Mouse (Mus musculus): Measurements from ENCODE around the gene Ccdc148. TPM values are rescaled to one million over a fixed set of nuclear protein-coding genes. Genes with fewer than 3 reads are reported as not detected.

The Ccdc148 gene
- total and polyA plus RNA-seq, 3 experiments, result not detected

DNA sequence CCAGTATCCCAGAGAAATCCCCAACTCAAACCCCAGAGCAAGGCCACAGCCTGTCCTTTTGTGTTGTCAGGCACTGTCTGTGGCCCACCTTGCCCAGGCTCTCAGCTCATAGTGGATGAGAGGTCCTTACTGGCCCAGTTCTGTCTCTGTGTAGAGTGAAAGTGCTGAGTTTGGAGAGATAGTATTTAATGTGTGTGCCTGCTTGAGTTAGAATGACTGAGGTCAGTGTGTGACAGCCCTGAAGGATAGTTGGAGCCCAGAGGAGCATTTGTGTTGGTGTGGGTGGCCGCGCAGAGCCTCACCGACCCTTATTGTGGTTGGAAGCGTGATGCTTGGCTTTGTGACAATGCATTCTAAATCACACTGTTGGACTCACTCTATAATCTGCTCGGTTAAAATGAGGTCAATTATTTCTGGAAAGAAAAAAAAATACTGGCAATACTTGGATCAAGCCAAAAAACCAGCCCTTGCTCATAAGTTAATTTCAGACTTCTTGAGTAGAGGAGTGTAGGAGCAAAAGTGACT, 29.2 kb upstream of the Ccdc148 start:
- no peak overlapping the region for H3K9ac ChIP-seq (ENCODE audit: control insufficient read depth, low read depth, low read length, poor library complexity, severe bottlenecking)
- H3K79me2 ChIP-seq (ENCODE audit: control insufficient read depth, insufficient read depth, low read length, poor library complexity), result no peaks in the 10 kb centered on the region
- H3K4me3 ChIP-seq (ENCODE audit: control insufficient read depth in 1 of 2, insufficient read depth in 1 of 2, low read depth in 2 of 2, low read length in 2 of 2), result no peak overlapping the region
- no peaks in the 10 kb centered on the region for H3K27me3 ChIP-seq (ENCODE audit: control insufficient read depth in 1 of 2, insufficient read depth in 2 of 2, low read length in 2 of 2)
- H3K27ac ChIP-seq (ENCODE audit: control insufficient read depth, low read depth, low read length), result no peak overlapping the region
- TF ChIP-seq ELF1 (IDR thresholded peaks at IDR 0.05; ENCODE audit: low read depth, low read length) (no peak), RAD21 (IDR thresholded peaks at IDR 0.05; ENCODE audit: low read depth, low read length) (no peak)
- no peak for DNase-seq (ENCODE audit: low read depth, low spot score)
- no peaks in the 10 kb centered on the region for H3K36me3 ChIP-seq (ENCODE audit: control insufficient read depth in 1 of 2, insufficient read depth in 2 of 2, low read length in 2 of 2)
- no peaks in the 10 kb centered on the region for H3K9me3 ChIP-seq (replicated peaks; ENCODE audit: insufficient read depth, low read length)
- no peaks in the 10 kb centered on the region for H3K4me1 ChIP-seq (ENCODE audit: control insufficient read depth in 1 of 2, insufficient read depth in 2 of 2, low read length in 2 of 2)

DNA sequence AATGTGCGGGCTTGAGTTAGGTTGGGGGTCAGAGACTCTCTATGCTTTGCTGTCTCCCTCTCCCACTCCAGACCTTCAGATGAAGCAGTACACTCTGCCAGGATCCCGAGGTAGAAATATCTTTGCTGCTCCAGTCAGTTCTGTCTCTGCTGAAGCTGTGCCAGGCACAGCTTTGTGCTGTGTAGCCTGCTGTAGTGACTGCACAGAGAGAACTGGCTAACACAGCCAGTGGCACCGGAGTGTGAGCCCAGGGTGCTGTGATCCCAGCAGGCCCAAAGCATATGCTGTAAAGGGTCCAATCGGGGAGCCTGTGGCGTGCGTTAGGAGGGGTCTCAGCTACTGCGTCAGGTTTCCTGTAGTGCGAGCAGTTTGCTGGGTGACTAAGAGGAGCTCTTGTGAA, 27.8 kb upstream of the Ccdc148 start:
- no peak overlapping the region for H3K27ac ChIP-seq (ENCODE audit: control insufficient read depth, low read depth, low read length)

DNA sequence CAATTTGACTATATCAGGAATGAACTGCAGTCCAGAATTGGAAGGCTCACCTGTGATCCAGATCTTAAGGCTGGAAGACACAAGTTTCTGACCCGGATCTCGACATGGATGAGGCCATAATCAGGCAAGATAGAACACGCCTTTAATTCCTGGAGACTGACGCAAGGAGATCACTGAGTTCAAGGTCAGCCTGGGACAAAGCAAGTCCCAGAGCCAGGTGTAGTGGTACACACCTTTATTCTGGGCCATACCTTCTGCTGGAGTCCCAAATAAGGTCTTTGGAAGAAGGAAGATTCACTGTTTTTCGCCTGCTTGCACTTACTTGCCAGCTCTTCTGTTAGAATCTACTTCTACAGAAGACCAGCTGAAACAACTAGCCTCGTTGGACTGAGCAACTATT, 26.5 kb upstream of the Ccdc148 start:
- H3K9me3 ChIP-seq (replicated peaks; ENCODE audit: insufficient read depth, low read length), result no peaks in the 10 kb centered on the region
- H3K4me3 ChIP-seq (ENCODE audit: control insufficient read depth in 1 of 2, insufficient read depth in 1 of 2, low read depth in 2 of 2, low read length in 2 of 2), result no peak overlapping the region
- no peak for TF ChIP-seq ZNF384 (IDR thresholded peaks at IDR 0.05; ENCODE audit: low read depth, low read length)
- no peak for TF ChIP-seq HCFC1 (IDR thresholded peaks at IDR 0.05; ENCODE audit: low read depth, low read length)
- TF ChIP-seq UBTF (IDR thresholded peaks at IDR 0.05; ENCODE audit: borderline replicate concordance, insufficient read depth, low read depth, low read length), result no peak
- no peak for TF ChIP-seq MYB (IDR thresholded peaks at IDR 0.05; ENCODE audit: low read depth, low read length)
- no peak for TF ChIP-seq SMC3 (IDR thresholded peaks at IDR 0.05; ENCODE audit: low read depth, low read length)
- TF ChIP-seq MAZ (IDR thresholded peaks at IDR 0.05; ENCODE audit: low read depth, low read length), result no peak
- no peak for TF ChIP-seq MXI1 (IDR thresholded peaks at IDR 0.05; ENCODE audit: low read depth, low read length)
- no peak for TF ChIP-seq CHD1 (IDR thresholded peaks at IDR 0.05; ENCODE audit: low read depth, low read length)
- no peak for TF ChIP-seq RCOR1 (IDR thresholded peaks at IDR 0.05; ENCODE audit: low read depth, low read length)
- TF ChIP-seq TAL1 (IDR thresholded peaks at IDR 0.05; ENCODE audit: low read length), result no peak
- no peak for TF ChIP-seq USF1 (IDR thresholded peaks at IDR 0.05; ENCODE audit: low read depth, low read length)
- TF ChIP-seq SIN3A (IDR thresholded peaks at IDR 0.05; ENCODE audit: low read length), result no peak
- TF ChIP-seq GATA1 (IDR thresholded peaks at IDR 0.05; ENCODE audit: low read depth, low read length), result no peak
- no peak for TF ChIP-seq TBP (IDR thresholded peaks at IDR 0.05; ENCODE audit: low read depth, low read length)
- no peak for TF ChIP-seq RAD21 (IDR thresholded peaks at IDR 0.05; ENCODE audit: low read depth, low read length)
- TF ChIP-seq TCF12 (IDR thresholded peaks at IDR 0.05; ENCODE audit: low read depth, low read length), result no peak
- no peak for TF ChIP-seq KAT2A (conservative IDR thresholded peaks at IDR 0.05; ENCODE audit: low read depth, low read length)
- no peak overlapping the region for H3K27ac ChIP-seq (ENCODE audit: control insufficient read depth, low read depth, low read length)
- H3K27me3 ChIP-seq (ENCODE audit: control insufficient read depth in 1 of 2, insufficient read depth in 2 of 2, low read length in 2 of 2), result no peaks in the 10 kb centered on the region
- DNase-seq (ENCODE audit: low read depth, low spot score), result no peak
- H3K36me3 ChIP-seq (ENCODE audit: control insufficient read depth in 1 of 2, insufficient read depth in 2 of 2, low read length in 2 of 2), result no peaks in the 10 kb centered on the region
- H3K79me2 ChIP-seq (ENCODE audit: control insufficient read depth, insufficient read depth, low read length, poor library complexity), result no peaks in the 10 kb centered on the region
- H3K9ac ChIP-seq (ENCODE audit: control insufficient read depth, low read depth, low read length, poor library complexity, severe bottlenecking), result no peak overlapping the region
- no peaks in the 10 kb centered on the region for H3K4me1 ChIP-seq (ENCODE audit: control insufficient read depth in 1 of 2, insufficient read depth in 2 of 2, low read length in 2 of 2)

More for the DNA sequence above, 27.8 kb upstream of the Ccdc148 start:
- no peaks in the 10 kb centered on the region for H3K36me3 ChIP-seq (ENCODE audit: control insufficient read depth in 1 of 2, insufficient read depth in 2 of 2, low read length in 2 of 2)
- TF ChIP-seq POLR2A (IDR thresholded peaks at IDR 0.05; ENCODE audit: control insufficient read depth in 1 of 2, insufficient read depth in 1 of 2, low read depth in 1 of 2, low read length in 2 of 2, poor library complexity in 1 of 2) (no peak), POLR2AphosphoS2 (IDR thresholded peaks at IDR 0.05; ENCODE audit: low read length) (no peak), EP300 (IDR thresholded peaks at IDR 0.05; ENCODE audit: low read depth in 1 of 2, low read length in 2 of 2) (no peak), SMC3 (IDR thresholded peaks at IDR 0.05; ENCODE audit: low read depth, low read length) (no peak), CHD1 (IDR thresholded peaks at IDR 0.05; ENCODE audit: low read depth, low read length) (no peak), RAD21 (IDR thresholded peaks at IDR 0.05; ENCODE audit: low read depth, low read length) (no peak), RCOR1 (IDR thresholded peaks at IDR 0.05; ENCODE audit: low read depth, low read length) (no peak), ELF1 (IDR thresholded peaks at IDR 0.05; ENCODE audit: low read depth, low read length) (no peak), ZC3H11A (IDR thresholded peaks at IDR 0.05; ENCODE audit: low read depth, low read length) (no peak), UBTF (IDR thresholded peaks at IDR 0.05; ENCODE audit: borderline replicate concordance, insufficient read depth, low read depth, low read length) (no peak), E2F4 (IDR thresholded peaks at IDR 0.05; ENCODE audit: borderline replicate concordance, low read depth, low read length) (no peak), CHD2 (IDR thresholded peaks at IDR 0.05; ENCODE audit: low read length) (no peak), MYB (IDR thresholded peaks at IDR 0.05; ENCODE audit: low read depth, low read length) (no peak), TCF12 (IDR thresholded peaks at IDR 0.05; ENCODE audit: low read depth, low read length) (no peak)
- no peak overlapping the region for H3K4me3 ChIP-seq (ENCODE audit: control insufficient read depth in 1 of 2, insufficient read depth in 1 of 2, low read depth in 2 of 2, low read length in 2 of 2)
- H3K79me2 ChIP-seq (ENCODE audit: control insufficient read depth, insufficient read depth, low read length, poor library complexity), result no peaks in the 10 kb centered on the region
- no peaks in the 10 kb centered on the region for H3K4me1 ChIP-seq (ENCODE audit: control insufficient read depth in 1 of 2, insufficient read depth in 2 of 2, low read length in 2 of 2)
- H3K27me3 ChIP-seq (ENCODE audit: control insufficient read depth in 1 of 2, insufficient read depth in 2 of 2, low read length in 2 of 2), result no peaks in the 10 kb centered on the region
- no peaks in the 10 kb centered on the region for H3K9me3 ChIP-seq (replicated peaks; ENCODE audit: insufficient read depth, low read length)
- no peak overlapping the region for H3K9ac ChIP-seq (ENCODE audit: control insufficient read depth, low read depth, low read length, poor library complexity, severe bottlenecking)
- DNase-seq (ENCODE audit: low read depth, low spot score), result no peak

Measured in MEL (cell line).